In genomic region chr8:111978147-111978546, GRCm38 (mm10) we compare ENCODE assay signal across 27 mouse cellular contexts. TPM values are rescaled to one million over a fixed set of nuclear protein-coding genes. Genes with fewer than 3 reads are reported as not detected.
DNase-seq lines count a peak whose midpoint lies in the region; ATAC-seq lines count a peak whose summit lies in the region.
"Had no signal": no experiment of that assay in that cellular context is flagged by ENCODE, and none has a peak within 500 bp of the region (broad histone marks: within the 10 kb centered on the region; RNA-seq: fewer than 3 reads in every experiment).

No protein-coding gene starts in this region.

- H3K27me3 ChIP-seq in liver, embryonic 11.5 days (replicated peaks; ENCODE audit: control insufficient read depth, insufficient read depth, low read length), result no peaks in the 10 kb centered on the region
- H3K27me3 ChIP-seq in liver, embryonic 12.5 days (replicated peaks), result no peaks in the 10 kb centered on the region
- no peaks in the 10 kb centered on the region for H3K27me3 ChIP-seq in liver, embryonic 16.5 days (ENCODE audit: control insufficient read depth, insufficient read depth, low read depth, low read length)
- H3K27me3 ChIP-seq: CH12.LX; embryonic facial prominence, embryonic 13.5 days; forebrain, embryonic 12.5 days; heart, embryonic 13.5 days; hindbrain, embryonic 15.5 days; limb, embryonic 15.5 days; Patski had no signal

- H3K27ac ChIP-seq in liver, embryonic 11.5 days (ENCODE audit: low read depth, low read length), result no peak overlapping the region
- H3K27ac ChIP-seq in liver, embryonic 12.5 days, result peak overlapping the region; percentile 48; the same call in 1 of the 2 replicates
- peak overlapping the region; percentile 37 for H3K27ac ChIP-seq in liver, embryonic 16.5 days (ENCODE audit: low read length)
- H3K27ac ChIP-seq: embryonic facial prominence, embryonic 13.5 days; forebrain, embryonic 12.5 days; heart, embryonic 13.5 days; hindbrain, embryonic 15.5 days; limb, embryonic 15.5 days had no signal

- no peak overlapping the region for H3K4me3 ChIP-seq in liver, embryonic 11.5 days (ENCODE audit: low read depth, low read length)
- no peak overlapping the region for H3K4me3 ChIP-seq in liver, embryonic 12.5 days
- H3K4me3 ChIP-seq in liver, embryonic 16.5 days (ENCODE audit: low read depth, low read length), result no peak overlapping the region
- H3K4me3 ChIP-seq: embryonic facial prominence, embryonic 13.5 days; erythroblast, embryonic 14.5 days; forebrain, embryonic 12.5 days; heart, embryonic 13.5 days; hindbrain, embryonic 15.5 days; limb, embryonic 15.5 days had no signal

- H3K36me3 ChIP-seq in liver, embryonic 11.5 days (ENCODE audit: control insufficient read depth, insufficient read depth, low read length), result peaks cover 31% of the 10 kb centered on the region; the same call in 1 of the 2 replicates
- H3K36me3 ChIP-seq in liver, embryonic 12.5 days, result peaks cover 86% of the 10 kb centered on the region
- H3K36me3 ChIP-seq in liver, embryonic 16.5 days (ENCODE audit: control insufficient read depth, insufficient read depth), result peaks cover 7% of the 10 kb centered on the region; the same call in 1 of the 2 replicates

- peak; percentile 62 for DNase-seq in kidney, postnatal 10 days
- no peak for DNase-seq in kidney, adult 18-20 months
- no peak for DNase-seq in liver, embryonic 11.5 days (ENCODE audit: low spot score)
- no peak for DNase-seq in liver
- DNase-seq in B cell, adult 2 months, result no peak
- DNase-seq: adrenal gland, postnatal 36 days; cerebellum, adult 11-12 months; cerebellum, postnatal 36 days; embryo, embryonic 11 days; gastrocnemius, postnatal 25 days; heart, adult 18-20 months; heart, postnatal 14 days; lung, postnatal 4 days; thymus, adult 18-20 months had no signal

- no peaks in the 10 kb centered on the region for H3K9me3 ChIP-seq in liver, embryonic 11.5 days (ENCODE audit: control insufficient read depth, low read length)
- H3K9me3 ChIP-seq in liver, embryonic 12.5 days (replicated peaks), result 0 out of 2 replicates have a peak, but pooled peaks cover 8% of the 10 kb centered on the region
- H3K9me3 ChIP-seq in liver, embryonic 16.5 days (replicated peaks; ENCODE audit: control insufficient read depth, low read length), result no peaks in the 10 kb centered on the region
- H3K9me3 ChIP-seq: forebrain, embryonic 12.5 days; heart, embryonic 13.5 days; hindbrain, embryonic 15.5 days; limb, embryonic 15.5 days had no signal

- 76% methylated on average over 10 of the region's 10 CpGs for WGBS in liver, embryonic 11.5 days
- WGBS in liver, embryonic 12.5 days (ENCODE audit: insufficient replicate concordance), result 77% methylated on average over 10 of the region's 10 CpGs
- 68% methylated on average over 10 of the region's 10 CpGs for WGBS in liver, embryonic 16.5 days (ENCODE audit: insufficient replicate concordance)

- H3K9ac ChIP-seq in liver, embryonic 11.5 days (ENCODE audit: low read depth, low read length), result no peak overlapping the region
- no peak overlapping the region for H3K9ac ChIP-seq in liver, embryonic 12.5 days
- no peak overlapping the region for H3K9ac ChIP-seq in liver, embryonic 16.5 days (ENCODE audit: low read depth, low read length)
- H3K9ac ChIP-seq: embryonic facial prominence, embryonic 13.5 days; forebrain, embryonic 12.5 days; heart, embryonic 13.5 days; hindbrain, embryonic 15.5 days; limb, embryonic 15.5 days had no signal

- peak overlapping the region; percentile 2; the same call in 1 of the 2 replicates for H3K4me2 ChIP-seq in liver, embryonic 11.5 days
- peak overlapping the region; percentile 19 for H3K4me2 ChIP-seq in liver, embryonic 12.5 days
- H3K4me2 ChIP-seq in liver, embryonic 16.5 days (ENCODE audit: low read depth, low read length), result peak overlapping the region; percentile 28
- H3K4me2 ChIP-seq: embryonic facial prominence, embryonic 13.5 days; forebrain, embryonic 12.5 days; heart, embryonic 13.5 days; hindbrain, embryonic 15.5 days; limb, embryonic 15.5 days had no signal

- ATAC-seq in liver, embryonic 11.5 days (replicated peaks; ENCODE audit: low FRiP score), result peak; percentile 37; the same call in 1 of the 2 replicates
- ATAC-seq in liver, embryonic 12.5 days, result peak; percentile 40
- peak; percentile 43 for ATAC-seq in liver, embryonic 16.5 days (ENCODE audit: low read depth)
- ATAC-seq: intestine, embryonic 16.5 days; Patski had no signal

- H3K4me1 ChIP-seq in liver, embryonic 11.5 days (replicated peaks; ENCODE audit: control insufficient read depth, insufficient read depth, low read length), result no peaks in the 10 kb centered on the region; the same call in 1 of the 2 replicates
- H3K4me1 ChIP-seq in liver, embryonic 12.5 days, result peaks cover 16% of the 10 kb centered on the region
- H3K4me1 ChIP-seq in liver, embryonic 16.5 days (ENCODE audit: control insufficient read depth, low read depth, low read length), result no peaks in the 10 kb centered on the region
- H3K4me1 ChIP-seq: embryonic facial prominence, embryonic 13.5 days; forebrain, embryonic 12.5 days; heart, embryonic 13.5 days; hindbrain, embryonic 15.5 days; limb, embryonic 15.5 days had no signal

RNA-seq across cellular contexts. Expression of gene Adat1, which starts 14.0 kb away (rescaled TPM):
- 12.7 and 17.8 TPM in 2 replicates for polyA plus RNA-seq in liver, embryonic 11.5 days (2014; fragmentation: Nextera tagmentation; extraction: Ambion mirVana)
- polyA plus RNA-seq in liver, embryonic 12.5 days (2016; fragmentation: Nextera tagmentation; extraction: Ambion mirVana), result 6.9 and 7.3 TPM in 2 replicates
- polyA plus RNA-seq in liver, embryonic 16.5 days (2015; fragmentation: Nextera tagmentation; extraction: Ambion mirVana), result 3.0 and 3.3 TPM in 2 replicates
- polyA plus RNA-seq: erythroblast, embryonic 14.5 days had no signal

RNA-seq across cellular contexts. Expression of gene Kars, which starts 33.0 kb away (rescaled TPM):
- 261 and 283 TPM in 2 replicates for polyA plus RNA-seq in liver, embryonic 11.5 days (2014; fragmentation: Nextera tagmentation; extraction: Ambion mirVana)
- 162 and 163 TPM in 2 replicates for polyA plus RNA-seq in liver, embryonic 12.5 days (2016; fragmentation: Nextera tagmentation; extraction: Ambion mirVana)
- 69.5 and 77.5 TPM in 2 replicates for polyA plus RNA-seq in liver, embryonic 16.5 days (2015; fragmentation: Nextera tagmentation; extraction: Ambion mirVana)

RNA-seq across cellular contexts. Expression of gene Terf2ip, which starts 33.1 kb away (rescaled TPM):
- 15.2 and 17.3 TPM in 2 replicates for polyA plus RNA-seq in liver, embryonic 11.5 days (2014; fragmentation: Nextera tagmentation; extraction: Ambion mirVana)
- 9.8 and 10.8 TPM in 2 replicates for polyA plus RNA-seq in liver, embryonic 12.5 days (2016; fragmentation: Nextera tagmentation; extraction: Ambion mirVana)
- polyA plus RNA-seq in liver, embryonic 16.5 days (2015; fragmentation: Nextera tagmentation; extraction: Ambion mirVana), result 5.1 and 5.9 TPM in 2 replicates

RNA-seq across cellular contexts. Expression of gene Gm6793, which starts 36.7 kb away (rescaled TPM):
- polyA plus RNA-seq in liver, embryonic 11.5 days (2014; fragmentation: Nextera tagmentation; extraction: Ambion mirVana), result 1.0 and 1.1 TPM in 2 replicates
- not detected in 2 replicates for polyA plus RNA-seq in liver, embryonic 12.5 days (2016; fragmentation: Nextera tagmentation; extraction: Ambion mirVana)
- 0.09 TPM in 1 of 2 replicates, not detected in the other for polyA plus RNA-seq in liver, embryonic 16.5 days (2015; fragmentation: Nextera tagmentation; extraction: Ambion mirVana)
- polyA plus RNA-seq: G1E; small intestine, adult 2 months had no signal

RNA-seq across cellular contexts. Expression of gene Gabarapl2, which starts 37.6 kb away (rescaled TPM):
- 136 and 141 TPM in 2 replicates for polyA plus RNA-seq in liver, embryonic 11.5 days (2014; fragmentation: Nextera tagmentation; extraction: Ambion mirVana)
- polyA plus RNA-seq in liver, embryonic 12.5 days (2016; fragmentation: Nextera tagmentation; extraction: Ambion mirVana), result 147 and 157 TPM in 2 replicates
- polyA plus RNA-seq in liver, embryonic 16.5 days (2015; fragmentation: Nextera tagmentation; extraction: Ambion mirVana), result 195 and 201 TPM in 2 replicates
